Comparison of ENCODE assay signal across 19 mouse cellular contexts in genomic region chr2:120149634-120150033, GRCm38 (mm10).
"Had no signal": no experiment of that assay in that cellular context is flagged by ENCODE, and none has a peak within 500 bp of the region (broad histone marks: within the 10 kb centered on the region; RNA-seq: fewer than 3 reads in every experiment).

No protein-coding gene starts in this region.

- H3K4me3 ChIP-seq: limb, embryonic 10.5 days; limb, embryonic 13.5 days; liver, embryonic 12.5 days; liver, embryonic 15.5 days; midbrain, embryonic 12.5 days; midbrain, embryonic 15.5 days; neural tube, embryonic 13.5 days; stomach, embryonic 15.5 days had no signal

- H3K4me2 ChIP-seq: limb, embryonic 13.5 days; liver, embryonic 12.5 days; liver, embryonic 15.5 days; midbrain, embryonic 12.5 days; midbrain, embryonic 15.5 days; neural tube, embryonic 13.5 days; stomach, embryonic 15.5 days had no signal

- H3K27ac ChIP-seq: limb, embryonic 10.5 days; limb, embryonic 13.5 days; liver, embryonic 12.5 days; liver, embryonic 15.5 days; macrophage; midbrain, embryonic 12.5 days; midbrain, embryonic 15.5 days; neural tube, embryonic 13.5 days; stomach, embryonic 15.5 days had no signal

- H3K4me1 ChIP-seq: stomach, embryonic 15.5 days had no signal

- H3K9me3 ChIP-seq: limb, embryonic 10.5 days; limb, embryonic 13.5 days; liver, embryonic 12.5 days; liver, embryonic 15.5 days; midbrain, embryonic 12.5 days; midbrain, embryonic 15.5 days; neural tube, embryonic 13.5 days; stomach, embryonic 15.5 days had no signal

- DNase-seq: kidney, adult 9 months; kidney, postnatal 14 days; kidney, postnatal 4 days; layer of hippocampus, adult 9-11 months; liver; lung, adult 18-20 months; retina, postnatal 1 day; right cerebral cortex, postnatal 25 days; spleen, adult 18-20 months; thymus, postnatal 25 days had no signal

- H3K36me3 ChIP-seq: limb, embryonic 10.5 days; limb, embryonic 13.5 days; liver, embryonic 15.5 days; midbrain, embryonic 12.5 days; midbrain, embryonic 15.5 days; neural tube, embryonic 13.5 days; stomach, embryonic 15.5 days had no signal

- H3K27me3 ChIP-seq: liver, embryonic 12.5 days; liver, embryonic 15.5 days; stomach, embryonic 15.5 days had no signal

- H3K9ac ChIP-seq: limb, embryonic 13.5 days; liver, embryonic 12.5 days; liver, embryonic 15.5 days; midbrain, embryonic 12.5 days; midbrain, embryonic 15.5 days; neural tube, embryonic 13.5 days; stomach, embryonic 15.5 days had no signal

- ATAC-seq: liver, embryonic 12.5 days; midbrain, embryonic 15.5 days had no signal
